Mouse (Mus musculus) T-helper 17 cell (primary cell): Measurements from ENCODE around the gene Ppan.

Experiments used
- in situ Hi-C, 2 experiments: fragments of 300-600 bp; cut with MboI, MseI; formaldehyde crosslinking; loops; 1 replicate in 1 of 2; 2 replicates in 1 of 2; pipeline ENCODE4 v1.15.1; 2025; ENCODE audit warnings: high pct_unique_total_duplicates in 2 of 2

The Ppan gene

DNA sequence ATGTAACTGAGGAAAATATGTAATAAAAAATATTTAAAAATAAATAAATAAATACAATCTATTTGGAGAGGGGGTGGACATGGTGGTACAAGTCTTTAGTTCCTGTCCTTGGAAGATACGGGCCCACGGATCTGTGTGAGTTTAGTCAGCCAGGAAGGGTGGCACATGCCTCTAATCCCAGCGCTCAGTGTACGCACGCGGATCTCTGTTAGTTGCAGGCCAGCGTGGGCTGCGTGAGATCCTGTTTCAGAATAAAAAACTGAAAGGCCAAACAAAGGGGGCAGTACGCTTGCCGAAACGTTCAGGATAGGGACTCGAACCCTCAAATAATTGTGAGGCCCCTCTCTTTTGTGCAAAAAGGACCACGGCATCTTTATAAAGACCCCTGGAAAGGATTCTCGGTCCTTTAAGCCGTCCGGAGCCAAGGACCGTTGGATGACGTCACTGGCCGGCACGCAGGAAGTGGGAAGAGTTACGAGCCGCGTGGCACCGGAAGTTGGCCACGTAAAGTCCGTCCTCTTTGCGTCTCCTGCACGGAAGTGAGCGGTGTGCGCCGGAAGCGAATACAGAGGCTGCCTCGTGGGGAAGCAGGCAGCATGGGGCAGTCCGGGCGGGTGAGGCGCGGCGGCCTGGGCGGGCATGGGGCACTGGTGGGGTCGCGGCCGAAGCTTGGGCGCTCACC lies at the start of gene Ppan:
Gene Ppan, plus strand, starts transcription at position 472 of the 682 bp plus-strand sequence.
- in situ Hi-C loops: no loop called here

DNA sequence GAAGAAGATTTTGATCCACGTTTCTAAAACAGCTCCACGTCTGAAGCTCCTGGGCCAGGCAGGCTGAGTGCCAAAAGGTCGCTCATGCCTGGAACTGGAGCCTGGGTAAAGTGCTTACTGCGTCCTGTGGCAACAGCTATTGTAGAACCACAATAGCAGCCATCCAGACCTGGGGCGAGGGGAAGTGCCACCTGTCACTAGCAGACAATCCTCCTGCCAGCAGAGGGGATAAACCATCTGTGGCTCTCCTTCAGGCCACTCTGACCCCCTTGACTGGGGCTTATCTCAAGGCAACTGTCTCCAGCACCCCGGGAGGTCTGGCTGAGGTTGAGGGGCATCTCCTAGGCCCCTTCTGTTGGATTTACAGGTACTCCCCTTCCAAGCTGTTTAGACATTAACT lies 49.0 kb upstream of the Ppan start:
- in situ Hi-C loops: loop anchor here (5.0 to 10.0 kb wide), 2 partner anchors 42 to 94 kb away; partner anchors contain the start of gene Olfm2 (in 1 of the 2)

DNA sequence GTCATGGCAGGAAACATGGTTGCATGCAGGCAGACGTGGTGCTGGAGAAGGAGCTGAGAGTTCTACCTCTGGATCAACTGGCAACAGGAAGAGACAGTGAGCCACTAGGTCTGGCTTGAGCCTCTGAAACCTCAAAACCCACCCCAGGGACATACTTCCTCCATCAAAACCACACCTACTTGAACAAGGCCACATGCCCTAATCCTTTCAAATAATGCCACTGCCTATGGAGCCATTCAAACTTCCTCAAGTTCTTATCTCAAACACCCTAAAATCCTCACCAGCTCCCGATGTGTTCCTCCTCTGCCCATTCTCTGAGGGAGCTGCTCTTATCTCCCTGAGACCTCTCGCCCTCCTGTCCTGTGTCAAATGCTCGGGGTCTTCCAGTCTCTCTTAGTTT lies 45.8 kb upstream of the Ppan start:
- in situ Hi-C loops: no loop called here

DNA sequence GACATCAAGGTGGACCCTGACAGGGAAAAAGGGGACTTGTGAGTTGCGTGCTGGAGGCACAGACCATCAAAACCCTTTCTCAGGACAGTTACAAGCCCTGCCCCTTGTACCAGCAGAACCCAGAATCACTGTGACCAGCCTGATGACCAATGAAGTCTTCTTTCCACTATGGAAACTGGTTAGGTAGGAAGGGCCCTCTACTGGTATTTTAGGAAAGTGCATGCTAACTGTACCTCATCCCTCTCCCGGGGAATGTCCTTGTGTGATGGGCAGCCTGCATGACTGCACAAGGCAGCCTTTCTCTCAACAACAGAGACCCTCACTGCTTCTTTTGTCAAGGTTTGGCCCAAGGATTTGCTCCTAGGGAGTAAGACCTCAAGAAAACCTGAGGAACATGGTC lies 45.3 kb upstream of the Ppan start:
- in situ Hi-C loops: no loop called here

DNA sequence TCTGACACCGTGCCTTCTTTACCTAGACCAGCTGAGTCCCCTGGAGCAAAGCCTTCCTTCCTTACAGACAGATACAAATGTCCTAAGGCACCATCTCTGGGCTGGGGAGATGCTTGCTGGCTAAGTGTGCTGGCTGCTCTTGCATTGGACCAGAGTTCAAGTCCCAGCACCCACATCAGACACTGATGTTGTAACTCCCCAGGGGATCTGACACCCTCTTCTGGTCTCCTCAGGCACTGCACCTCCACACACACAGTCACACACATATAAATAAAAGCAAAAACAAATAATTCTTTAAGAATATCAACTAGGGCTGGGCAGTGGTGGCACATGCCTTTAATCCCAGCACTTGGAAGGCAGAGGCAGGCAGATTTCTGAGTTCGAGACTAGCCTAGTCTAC lies 37.8 kb upstream of the Ppan start:
- in situ Hi-C loops: no loop called here

DNA sequence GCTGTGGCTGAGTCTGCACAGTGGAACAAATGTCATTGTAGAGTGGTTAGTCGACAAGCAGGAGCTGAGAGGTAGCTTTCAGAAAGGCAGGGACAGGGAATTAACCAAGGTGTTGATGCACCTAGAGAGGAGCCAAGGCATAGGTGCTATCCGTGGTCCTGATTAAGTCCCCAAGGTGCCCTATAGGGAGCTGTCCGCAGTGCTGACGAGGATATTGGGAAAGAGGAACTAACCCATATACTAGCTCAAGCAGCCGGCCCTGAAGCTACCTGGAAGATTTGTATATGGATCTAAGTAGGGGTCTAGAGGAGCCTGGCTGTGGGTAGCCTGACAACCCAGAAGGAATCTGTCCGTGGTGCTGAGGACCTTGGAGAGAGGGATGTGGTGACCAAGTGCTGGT lies 30.8 kb upstream of the Ppan start:
- in situ Hi-C loops: no loop called here

DNA sequence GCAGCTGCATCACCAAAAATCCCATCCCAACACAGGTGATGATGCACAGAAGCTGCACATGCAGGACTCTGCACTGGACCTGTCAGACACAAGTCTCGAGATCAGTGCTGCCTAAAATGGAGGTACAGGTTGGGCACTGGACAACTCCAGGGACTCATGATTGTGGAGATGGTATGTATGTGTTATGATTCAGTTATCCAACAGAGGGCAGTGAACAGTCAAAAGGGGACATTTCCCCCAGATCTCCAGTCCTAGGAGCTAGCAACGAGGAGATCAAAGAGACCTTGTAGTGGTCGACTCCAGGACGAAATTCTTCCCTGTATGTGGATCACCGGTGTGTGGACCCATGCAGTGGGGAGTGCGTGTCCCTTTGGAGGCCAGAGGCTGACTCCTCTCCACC lies 28.0 kb upstream of the Ppan start:
- in situ Hi-C loops: no loop called here

DNA sequence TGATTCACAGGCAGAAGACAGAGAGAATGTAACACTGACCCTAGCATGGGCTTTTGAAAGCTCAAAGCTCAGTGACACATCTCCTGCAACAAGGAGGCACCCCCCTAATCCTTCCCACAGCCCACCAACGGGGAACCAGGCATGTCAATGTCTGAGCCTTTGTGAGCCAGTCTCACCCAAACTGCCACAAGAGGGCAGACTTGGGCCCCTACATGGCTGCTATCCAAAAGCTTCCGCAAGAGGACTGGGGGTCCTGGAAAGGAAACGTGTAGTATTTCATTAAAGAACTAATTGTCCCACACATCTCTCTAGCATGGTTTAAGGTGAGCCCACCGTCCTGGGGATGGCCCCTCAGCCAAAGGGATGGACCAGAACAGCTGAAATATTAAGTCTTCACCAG lies 26.2 kb upstream of the Ppan start:
- in situ Hi-C loops: no loop called here

DNA sequence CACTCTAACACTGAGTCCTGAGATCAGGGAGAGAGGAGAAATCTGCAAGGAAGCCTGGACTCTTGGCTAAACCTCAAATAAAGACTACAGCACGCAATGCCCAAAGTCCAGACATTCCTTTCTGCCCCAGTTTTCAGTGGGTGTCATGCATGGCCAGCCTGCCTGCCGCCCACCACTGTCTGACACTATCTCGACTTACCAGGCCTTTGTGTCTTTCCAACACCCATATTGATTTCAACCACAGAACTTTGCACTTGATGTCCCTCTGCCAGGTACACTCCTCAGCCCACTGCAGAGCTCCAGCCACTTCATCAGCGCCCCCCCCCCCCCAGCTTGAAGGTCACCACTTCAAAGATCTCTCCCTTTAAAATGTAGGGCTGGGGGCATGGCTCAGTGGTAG lies 25.8 kb upstream of the Ppan start:
- in situ Hi-C loops: no loop called here

DNA sequence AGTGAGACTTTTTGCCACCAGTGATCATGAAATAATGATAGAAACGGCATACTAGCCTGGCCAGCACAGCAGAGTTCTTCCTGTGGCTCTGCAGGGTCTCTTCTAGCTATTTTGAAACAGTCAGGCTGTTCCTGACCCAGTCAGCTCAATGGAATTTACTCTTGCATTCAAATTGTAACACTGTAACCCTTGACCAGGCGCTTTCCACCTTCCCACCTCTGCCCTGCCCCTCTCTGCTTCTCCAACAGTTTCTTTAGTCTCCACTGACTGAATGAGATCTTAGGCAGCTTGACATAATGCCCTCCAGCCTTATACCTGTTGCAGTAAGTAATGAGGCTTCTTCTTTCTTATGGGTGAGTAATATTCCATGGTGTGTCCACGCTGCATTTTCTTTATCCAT lies 21.1 kb upstream of the Ppan start:
- in situ Hi-C loops: no loop called here

DNA sequence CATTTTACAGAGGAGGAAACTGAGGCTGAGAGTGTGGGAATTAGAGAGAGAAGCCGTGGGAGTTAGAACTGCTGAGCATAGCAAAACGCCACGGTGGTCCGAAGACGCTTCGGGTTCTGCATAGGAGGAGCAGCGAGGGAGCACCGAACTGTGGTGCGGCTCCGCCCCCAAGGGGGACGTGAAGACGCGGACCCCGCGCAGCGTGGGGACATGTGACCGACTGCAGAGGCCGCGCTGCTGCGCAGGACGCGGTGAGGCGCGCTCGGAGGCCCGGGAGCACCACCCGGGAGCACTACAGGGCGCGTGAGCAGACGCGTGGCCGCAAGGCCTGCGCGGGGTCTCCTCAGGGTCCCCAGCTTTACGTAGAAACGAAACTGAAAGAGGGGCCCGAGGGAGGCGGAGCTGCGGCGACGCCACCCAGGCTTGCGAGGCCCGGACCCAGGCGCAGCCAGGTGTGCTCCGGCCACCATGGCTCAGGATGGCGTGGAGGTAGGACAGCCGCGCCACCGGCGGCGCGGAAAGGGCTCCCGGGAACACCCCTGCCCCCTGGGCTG lies 19.4 kb upstream of the Ppan start, which contains the start of gene A230050P20Rik:
Gene A230050P20Rik, plus strand, starts transcription at position 195 of the 554 bp plus-strand sequence.
- in situ Hi-C loops: no loop called here

DNA sequence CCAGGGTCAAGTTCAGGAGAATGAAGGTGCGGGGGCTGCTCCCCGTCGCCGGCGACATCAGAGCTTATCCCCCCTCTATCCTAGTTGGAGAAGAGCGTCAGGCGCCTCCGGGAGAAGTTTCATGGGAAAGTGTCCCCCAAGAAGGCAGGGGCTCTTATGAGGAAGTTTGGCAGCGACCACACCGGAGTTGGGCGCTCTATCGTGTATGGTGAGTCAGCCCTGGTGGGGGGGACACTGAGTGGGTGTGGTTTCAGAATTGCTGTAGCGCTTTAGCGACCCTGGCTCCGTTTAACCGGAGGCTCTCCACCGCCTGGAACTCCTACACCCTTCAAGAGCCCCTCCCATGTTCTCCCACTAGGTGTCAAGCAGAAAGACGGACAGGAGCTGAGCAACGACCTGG lies 18.7 kb upstream of the Ppan start:
- in situ Hi-C loops: no loop called here

DNA sequence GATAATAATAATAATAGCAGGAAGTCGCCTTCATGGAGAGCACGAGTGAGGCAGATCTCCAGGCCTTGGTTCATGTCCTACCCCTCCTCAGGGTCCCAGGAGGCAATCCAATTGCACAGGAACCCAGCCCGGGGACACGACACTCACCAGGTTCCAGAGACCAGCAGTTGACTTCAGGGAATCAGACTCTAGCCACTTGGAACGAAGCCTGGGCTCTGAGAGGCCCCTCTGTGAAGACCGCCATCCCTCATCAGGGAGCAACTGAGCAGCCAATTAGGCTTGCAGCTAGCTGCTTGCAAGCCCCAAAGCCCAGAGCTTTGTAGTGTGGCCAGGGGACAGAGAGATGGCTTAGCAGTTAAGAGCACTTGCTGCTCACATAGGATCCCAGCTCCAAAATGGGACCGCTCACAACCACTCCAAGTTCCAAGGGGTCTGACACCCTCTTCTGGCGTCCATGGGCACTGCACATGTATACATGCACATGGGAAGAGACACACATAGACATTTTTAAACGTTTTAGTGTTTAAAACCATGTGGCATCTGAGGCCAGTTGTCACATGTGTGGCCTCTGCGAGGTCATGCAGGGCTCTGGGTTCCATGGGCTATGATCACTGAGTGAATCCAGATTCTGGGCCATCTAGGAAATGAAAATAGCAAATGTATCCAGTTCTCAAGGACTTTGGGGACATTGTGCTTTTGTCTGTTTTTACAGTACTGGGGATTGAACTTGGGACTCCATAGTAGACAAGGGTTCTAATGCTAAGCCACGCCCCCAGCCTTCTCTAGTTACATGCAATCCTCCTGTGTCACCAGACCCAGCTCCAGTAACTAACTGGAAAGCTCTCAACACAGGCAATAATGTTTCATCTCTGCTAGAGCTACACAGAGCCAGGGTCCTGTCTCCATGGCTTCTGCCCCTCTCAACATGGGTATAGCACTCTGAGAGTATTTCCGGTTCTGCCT lies 17.5 kb upstream of the Ppan start:
- in situ Hi-C loops: no loop called here

DNA sequence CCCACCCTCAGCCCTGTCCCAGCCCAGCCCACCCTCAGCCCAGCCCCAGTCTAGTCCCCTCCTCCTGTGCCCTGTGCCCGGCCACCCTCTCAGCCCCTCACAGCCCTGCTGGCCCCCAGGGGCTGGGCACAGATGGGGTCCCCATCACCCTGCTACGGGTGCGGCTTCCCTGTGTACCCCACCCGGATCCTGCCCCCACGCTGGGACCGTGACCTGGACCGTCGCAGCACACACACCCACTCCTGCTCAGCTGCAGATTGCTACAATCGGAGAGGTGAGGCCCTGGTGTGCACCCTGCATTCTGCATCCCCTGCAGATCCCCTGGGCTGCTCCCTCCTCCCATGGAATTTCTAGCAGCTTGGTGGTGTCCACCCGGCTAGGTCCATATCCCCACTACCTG lies 15.0 kb upstream of the Ppan start:
- in situ Hi-C loops: no loop called here

DNA sequence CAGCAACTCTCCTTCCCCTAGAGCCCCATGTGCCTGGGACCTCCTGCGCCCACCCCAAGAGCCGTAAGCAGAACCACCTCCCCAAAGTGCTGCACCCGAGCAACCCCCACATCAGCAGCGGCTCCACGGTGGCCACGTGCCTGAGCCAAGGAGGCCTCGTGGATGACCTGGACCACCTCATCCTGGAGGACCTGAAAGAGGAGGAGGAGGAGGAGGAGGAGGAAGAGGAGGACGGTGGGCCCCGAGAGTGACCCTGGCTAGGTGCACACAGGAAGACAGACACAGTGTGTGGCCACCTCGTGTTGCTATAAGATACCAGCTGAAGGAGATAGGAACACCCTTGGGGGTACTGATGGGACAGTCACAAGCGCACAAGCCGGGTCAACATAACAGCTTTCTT lies 14.5 kb upstream of the Ppan start:
- in situ Hi-C loops: no loop called here

DNA sequence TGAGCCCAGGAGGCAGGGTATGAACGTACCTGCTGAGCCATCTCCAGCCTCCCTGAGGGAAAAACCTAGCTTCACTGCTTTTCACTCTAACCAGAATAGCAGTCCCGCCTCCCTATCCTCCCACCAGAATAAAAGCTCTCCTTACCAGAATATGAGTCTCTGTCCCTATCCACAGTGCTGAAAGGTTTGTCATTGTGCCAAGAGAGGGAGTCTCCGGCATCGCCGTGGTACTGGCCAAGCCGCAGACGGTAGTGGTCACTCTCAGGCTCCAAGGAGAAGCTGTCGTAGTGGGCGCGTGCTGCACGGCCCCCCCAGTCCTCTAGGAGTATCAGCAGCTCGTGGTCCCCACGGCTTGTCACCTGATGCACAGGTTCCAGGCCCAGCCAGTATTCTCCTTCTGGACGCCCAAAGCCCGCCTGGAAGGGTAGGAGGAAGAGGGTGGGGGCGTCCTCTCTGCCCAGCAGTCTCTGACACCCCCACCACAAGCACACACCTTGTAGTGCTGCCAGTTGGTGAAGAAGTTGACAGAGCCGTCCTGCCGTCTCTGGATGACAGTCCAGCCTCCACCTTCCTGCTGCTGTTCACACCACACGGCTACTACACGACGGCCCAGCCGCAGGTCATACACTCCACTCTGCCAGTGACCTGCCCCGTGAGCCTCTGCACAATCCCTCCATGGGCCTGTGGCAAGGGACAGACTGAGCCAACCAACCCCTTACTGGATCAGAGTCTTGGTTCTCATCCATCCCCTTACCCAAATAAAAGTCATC lies 12.8 kb upstream of the Ppan start:
- in situ Hi-C loops: no loop called here

DNA sequence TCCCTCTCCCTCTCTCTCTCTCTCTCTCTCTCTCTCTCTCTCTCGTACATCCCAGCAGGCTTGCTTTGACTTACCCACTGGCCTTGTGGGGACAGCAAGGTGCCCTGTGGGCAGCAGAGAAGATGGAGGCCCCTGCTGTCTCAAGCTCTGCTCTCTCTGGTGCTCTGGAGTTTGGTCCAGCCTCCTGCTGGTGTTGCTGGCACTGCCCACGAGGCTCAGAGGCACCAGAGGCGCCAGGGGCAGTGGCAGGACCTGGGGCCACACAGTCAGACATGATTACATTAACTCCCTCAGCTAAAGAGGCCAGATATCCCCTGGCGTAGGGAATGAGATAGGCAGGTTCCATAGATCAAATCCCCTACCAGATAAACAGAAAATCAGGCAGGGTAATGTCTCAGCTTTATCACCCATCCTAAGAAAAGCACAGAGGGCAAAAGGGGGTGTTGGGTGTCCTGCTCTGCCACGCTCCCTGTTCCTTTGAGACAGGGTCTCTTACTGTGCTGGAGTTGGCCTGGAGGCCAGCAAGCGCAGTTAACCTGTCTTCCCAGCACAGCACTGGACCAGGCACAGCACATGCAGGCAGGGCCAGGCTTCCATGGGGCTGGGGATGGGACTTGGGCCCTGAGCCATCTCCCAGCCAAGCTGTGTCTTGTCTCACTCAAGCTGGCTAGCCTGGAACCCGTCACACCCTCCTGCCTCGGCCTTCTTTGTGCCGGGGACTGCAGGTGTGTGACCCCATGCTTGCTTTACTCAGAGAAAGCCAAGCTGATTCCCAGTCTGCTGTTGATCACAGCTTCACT lies 11.5 kb upstream of the Ppan start:
- in situ Hi-C loops: no loop called here

DNA sequence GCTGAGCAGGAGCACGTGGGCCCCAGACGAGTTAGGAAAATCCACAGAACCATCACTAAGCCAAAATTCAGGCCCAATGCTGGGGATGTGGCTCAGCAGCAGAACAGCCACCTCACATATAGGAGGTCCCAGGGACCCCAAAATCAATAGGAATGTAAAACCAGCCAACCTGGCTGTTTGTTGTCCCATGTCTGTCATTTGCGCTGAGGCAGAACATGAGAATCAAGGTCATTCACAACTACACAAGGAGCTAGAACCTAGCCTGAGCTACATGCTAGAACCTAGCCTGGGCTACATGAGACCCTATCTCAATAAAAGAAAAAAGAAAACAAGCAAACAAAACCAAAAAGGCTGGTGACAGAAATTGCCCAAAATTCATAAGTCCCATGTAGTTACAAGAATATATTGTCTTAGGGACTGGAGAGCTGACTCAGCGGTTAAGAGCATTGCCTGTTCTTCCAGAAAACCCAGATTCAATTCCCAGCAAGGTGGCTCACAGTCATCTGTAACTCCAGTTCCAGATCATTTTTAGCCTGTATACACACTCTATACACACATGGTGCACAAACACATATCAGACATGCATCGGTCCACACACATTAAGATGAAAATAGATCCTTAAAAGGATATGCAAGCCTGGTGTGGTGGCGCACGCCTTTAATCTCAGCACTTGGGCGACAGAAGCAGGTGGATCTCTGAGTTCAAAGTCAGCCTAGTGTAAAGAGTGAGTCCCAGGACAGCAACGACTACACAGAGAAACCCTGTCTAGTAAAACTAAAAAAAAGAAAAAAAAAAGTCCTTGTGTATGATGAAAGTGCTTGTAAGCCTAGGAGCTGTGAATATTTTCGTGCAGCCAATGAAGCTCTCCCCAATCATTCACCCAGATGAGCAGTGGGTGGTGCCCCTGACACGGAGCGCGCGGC lies 10.6 kb upstream of the Ppan start:
- in situ Hi-C loops: no loop called here

DNA sequence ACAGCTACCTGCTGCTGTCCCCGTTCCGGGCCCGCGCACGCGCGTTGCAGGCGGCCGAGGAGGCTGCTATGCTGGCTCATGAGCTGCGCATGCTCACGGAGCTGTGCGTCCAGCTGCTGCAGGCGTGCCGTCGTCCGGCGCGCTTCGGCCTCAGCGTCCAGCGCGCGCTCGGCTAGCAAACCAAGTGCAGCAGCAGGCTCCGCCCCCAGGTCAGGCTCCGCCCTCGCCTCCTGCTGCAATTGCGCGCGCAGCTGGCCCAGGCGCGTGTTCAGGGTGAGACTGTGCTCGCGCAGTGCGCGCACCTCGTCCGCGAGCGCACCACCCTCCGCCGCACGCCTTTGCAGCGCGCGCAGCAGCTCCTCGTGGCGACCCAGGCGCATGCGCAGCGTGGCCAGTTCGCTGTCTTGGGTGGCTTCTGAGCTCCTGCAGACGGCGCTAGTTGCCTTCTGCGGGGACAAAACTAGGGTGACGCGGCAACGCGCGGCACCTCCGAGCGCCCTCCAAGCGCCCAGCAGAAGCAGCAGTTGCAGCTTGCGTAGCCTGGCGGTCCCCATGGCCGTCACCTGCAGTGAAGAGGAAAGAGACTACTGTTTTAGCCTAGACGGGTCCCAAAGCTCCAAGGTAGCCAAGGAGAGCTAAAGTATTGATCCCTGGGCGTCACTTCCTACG lies 9.8 kb upstream of the Ppan start:
- in situ Hi-C loops: no loop called here
